ENCODE assay signal across 9 mouse cellular contexts in the genomic region with DNA sequence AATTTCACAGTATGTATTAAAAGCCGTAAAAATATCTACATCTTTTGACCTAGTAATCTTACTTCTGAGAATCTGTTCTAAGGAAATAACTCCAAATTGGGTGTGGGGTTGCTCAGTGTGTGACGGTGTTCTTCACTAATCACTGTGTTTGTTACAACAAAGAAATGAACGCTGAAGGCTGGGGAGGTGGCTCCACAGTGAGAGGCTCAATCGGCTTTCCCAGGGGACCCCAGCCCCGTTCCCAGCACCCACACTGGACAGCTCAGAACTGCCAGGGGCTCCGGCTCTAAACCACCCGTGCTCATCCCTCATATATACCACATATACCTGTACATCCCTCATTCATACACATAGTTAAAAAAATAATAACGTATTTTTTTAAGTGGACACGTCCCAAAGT. TPM values are rescaled to one million over a fixed set of nuclear protein-coding genes. Genes with fewer than 3 reads are reported as not detected.
DNase-seq lines count a peak whose midpoint lies in the region; ATAC-seq lines count a peak whose summit lies in the region.
"Had no signal": no experiment of that assay in that cellular context is flagged by ENCODE, and none has a peak within 500 bp of the region (broad histone marks: within the 10 kb centered on the region; RNA-seq: fewer than 3 reads in every experiment).

No protein-coding gene starts in this region.

- DNase-seq in liver, embryonic 11.5 days (ENCODE audit: low spot score): no peak
- DNase-seq in liver: no peak
- no peak for DNase-seq in forebrain, embryonic 11.5 days (ENCODE audit: low spot score)
- DNase-seq in limb, embryonic 10.5 days (ENCODE audit: low spot score): no peak
- DNase-seq in adrenal gland, adult 18-20 months (ENCODE audit: low spot score in 2 of 2): no peak
- no peak for DNase-seq in left cerebral cortex, adult 9 months (ENCODE audit: low spot score in 2 of 2)
- no peak for DNase-seq in adrenal gland, adult 8-10 months
- DNase-seq: lung, postnatal 14 days had no signal

- H3K27me3 ChIP-seq in liver, embryonic 11.5 days (replicated peaks; ENCODE audit: control insufficient read depth, insufficient read depth, low read length): no peaks in the 10 kb centered on the region
- no peaks in the 10 kb centered on the region for H3K27me3 ChIP-seq in forebrain, embryonic 11.5 days (ENCODE audit: control insufficient read depth, insufficient read depth, low read length)
- H3K27me3 ChIP-seq in limb, embryonic 10.5 days (ENCODE audit: low read depth, poor library complexity, severe bottlenecking): no peaks in the 10 kb centered on the region
- H3K27me3 ChIP-seq in neural tube, embryonic 14.5 days (ENCODE audit: control insufficient read depth, insufficient read depth, low read length): no peaks in the 10 kb centered on the region

- H3K9ac ChIP-seq in liver, embryonic 11.5 days (ENCODE audit: low read depth, low read length): peak overlapping the region; percentile 30; the same call in 1 of the 2 replicates
- peak overlapping the region; percentile 74; the same call in 1 of the 2 replicates for H3K9ac ChIP-seq in forebrain, embryonic 11.5 days (ENCODE audit: low read length)
- no peak overlapping the region for H3K9ac ChIP-seq in neural tube, embryonic 14.5 days (replicated peaks; ENCODE audit: low read depth, low read length)

- H3K4me2 ChIP-seq in liver, embryonic 11.5 days: peak overlapping the region; percentile 88
- peak overlapping the region; percentile 70; the same call in 1 of the 2 replicates for H3K4me2 ChIP-seq in forebrain, embryonic 11.5 days (ENCODE audit: low read depth, low read length, severe bottlenecking)
- H3K4me2 ChIP-seq in neural tube, embryonic 14.5 days (ENCODE audit: low read depth, low read length): peak overlapping the region; percentile 86

- no peak overlapping the region for H3K27ac ChIP-seq in liver, embryonic 11.5 days (ENCODE audit: low read depth, low read length)
- no peak overlapping the region for H3K27ac ChIP-seq in forebrain, embryonic 11.5 days (ENCODE audit: low read depth, low read length)
- H3K27ac ChIP-seq in limb, embryonic 10.5 days: no peak overlapping the region
- no peak overlapping the region for H3K27ac ChIP-seq in neural tube, embryonic 14.5 days (ENCODE audit: low read depth, low read length)

- H3K9me3 ChIP-seq in liver, embryonic 11.5 days (ENCODE audit: control insufficient read depth, low read length): no peaks in the 10 kb centered on the region
- no peaks in the 10 kb centered on the region for H3K9me3 ChIP-seq in forebrain, embryonic 11.5 days (ENCODE audit: control insufficient read depth, low read length)
- no peaks in the 10 kb centered on the region for H3K9me3 ChIP-seq in limb, embryonic 10.5 days (replicated peaks)
- H3K9me3 ChIP-seq in neural tube, embryonic 14.5 days (ENCODE audit: control insufficient read depth, low read length): no peaks in the 10 kb centered on the region

- H3K4me1 ChIP-seq in liver, embryonic 11.5 days (replicated peaks; ENCODE audit: control insufficient read depth, insufficient read depth, low read length): peaks cover 33% of the 10 kb centered on the region
- 0 out of 2 replicates have a peak, but pooled peaks cover 2% of the 10 kb centered on the region for H3K4me1 ChIP-seq in forebrain, embryonic 11.5 days (replicated peaks; ENCODE audit: control insufficient read depth, insufficient read depth, low read length)
- H3K4me1 ChIP-seq in limb, embryonic 10.5 days: peaks cover 25% of the 10 kb centered on the region
- H3K4me1 ChIP-seq in neural tube, embryonic 14.5 days (ENCODE audit: control insufficient read depth, insufficient read depth, low read length): peaks cover 22% of the 10 kb centered on the region

- ATAC-seq in liver, embryonic 11.5 days (replicated peaks; ENCODE audit: low FRiP score): no peak
- ATAC-seq in forebrain, embryonic 11.5 days (replicated peaks; ENCODE audit: low FRiP score): no peak
- no peak for ATAC-seq in neural tube, embryonic 14.5 days (ENCODE audit: low read depth)

- WGBS in liver, embryonic 11.5 days: 57% methylated on average over 9 of the region's 9 CpGs
- WGBS in forebrain, embryonic 11.5 days: 52% methylated on average over 9 of the region's 9 CpGs
- WGBS in limb, embryonic 10.5 days: 65% methylated on average over 9 of the region's 9 CpGs
- 58% methylated on average over 9 of the region's 9 CpGs for WGBS in neural tube, embryonic 14.5 days

- H3K4me3 ChIP-seq in liver, embryonic 11.5 days (ENCODE audit: low read depth, low read length): peak overlapping the region; percentile 89
- H3K4me3 ChIP-seq in forebrain, embryonic 11.5 days (ENCODE audit: low read depth, low read length): no peak overlapping the region
- H3K4me3 ChIP-seq in limb, embryonic 10.5 days: peak overlapping the region; percentile 84
- H3K4me3 ChIP-seq in neural tube, embryonic 14.5 days (ENCODE audit: low read depth, low read length): no peak overlapping the region; the same call in 1 of the 2 replicates

- no peaks in the 10 kb centered on the region for H3K36me3 ChIP-seq in liver, embryonic 11.5 days (ENCODE audit: control insufficient read depth, insufficient read depth, low read length)
- no peaks in the 10 kb centered on the region for H3K36me3 ChIP-seq in forebrain, embryonic 11.5 days (ENCODE audit: control insufficient read depth, insufficient read depth, low read length)
- H3K36me3 ChIP-seq in limb, embryonic 10.5 days: 0 out of 2 replicates have a peak, but pooled peaks cover 6% of the 10 kb centered on the region
- no peaks in the 10 kb centered on the region for H3K36me3 ChIP-seq in neural tube, embryonic 14.5 days (ENCODE audit: control insufficient read depth, insufficient read depth, low read length)

RNA-seq across cellular contexts. Expression of a gene that starts 1.8 kb away (rescaled TPM):
- polyA plus RNA-seq in liver, embryonic 11.5 days (2014; fragmentation: Nextera tagmentation; extraction: Ambion mirVana): 72.5 and 93.9 TPM in 2 replicates
- polyA plus RNA-seq in forebrain, embryonic 11.5 days (2014; fragmentation: Nextera tagmentation; extraction: Ambion mirVana): 140 and 142 TPM in 2 replicates
- polyA plus RNA-seq in limb, embryonic 10.5 days (2016; fragmentation: Nextera tagmentation; extraction: Ambion mirVana): 94.3 and 102 TPM in 2 replicates
- 197 and 206 TPM in 2 replicates for polyA plus RNA-seq in neural tube, embryonic 14.5 days (2014; fragmentation: Nextera tagmentation; extraction: Ambion mirVana)
- 10 to 100 TPM; 37.2 to 38.2 TPM for total RNA-seq in adrenal gland, adult 18-20 months (2021)
- 10 to 100 TPM; 23.6 to 59.6 (median 36.5) TPM for total RNA-seq in adrenal gland, adult 8-10 months (2022)

Comparison
In these comparisons a context has a peak if more than half of its experiments do, and no peak if none do; other contexts are left out.
1. H3K4me3 ChIP-seq: peak in liver, embryonic 11.5 days (single experiment) and limb, embryonic 10.5 days (single experiment); none in forebrain, embryonic 11.5 days (single experiment) and neural tube, embryonic 14.5 days (single experiment).
2. Peak in every context shown above with its lines, with median percentiles within 50 percentile points of each other: H3K4me2 ChIP-seq.